Mouse (Mus musculus): ENCODE data around the gene Med16. TPM values are rescaled to one million over a fixed set of nuclear protein-coding genes. Genes with fewer than 3 reads are reported as not detected.

The Med16 gene
- polyA plus RNA-seq (2012; ENCODE audit: low replicate concordance): 45.3 and 64.9 TPM in 2 replicates

GRCm38 (mm10) chr10:79908167-79909091 is at the start of gene Med16:
TSS of gene Med16 (minus strand) at chr10:79908923.

GRCm38 (mm10) chr10:79926491-79927323 is 18.0 kb upstream of the Med16 start, which contains the start of gene Arid3a:
TSS of gene Arid3a (plus strand) at chr10:79927043.

DNA sequence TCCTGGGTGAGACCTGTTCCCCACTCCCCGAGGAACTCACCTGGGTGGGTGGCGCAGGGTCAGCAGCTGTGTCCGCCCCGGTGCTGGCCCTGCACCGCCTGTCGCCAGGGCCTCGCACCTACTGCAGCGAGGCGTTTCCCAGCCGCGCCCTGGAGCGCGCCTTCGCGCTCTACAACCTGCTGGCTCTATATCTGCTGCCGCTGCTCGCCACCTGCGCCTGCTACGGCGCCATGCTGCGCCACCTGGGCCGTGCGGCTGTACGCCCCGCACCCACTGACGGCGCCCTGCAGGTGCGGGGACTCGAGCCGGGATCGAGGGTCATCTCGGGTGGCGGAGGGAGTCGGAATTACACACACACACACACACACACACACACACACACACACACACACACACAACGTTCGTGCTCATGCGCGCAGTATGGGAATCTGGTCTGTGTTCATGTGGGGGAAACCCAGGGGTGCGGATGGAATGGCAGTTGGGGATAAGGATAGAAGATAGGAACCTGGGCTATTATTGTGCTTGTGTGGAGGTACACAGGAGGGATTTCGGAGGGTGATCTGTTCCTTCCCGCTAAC is 12.3 kb upstream of the Med16 start, which contains the start of gene R3hdm4:
R3hdm4 (minus strand) TSS at position 251 of the 578 bp plus-strand sequence.

GRCm38 (mm10) chr10:79916808-79917531 is 8.2 kb upstream of the Med16 start, which contains the start of gene Kiss1r:
TSS of gene Kiss1r (plus strand) at chr10:79916971.

DNA sequence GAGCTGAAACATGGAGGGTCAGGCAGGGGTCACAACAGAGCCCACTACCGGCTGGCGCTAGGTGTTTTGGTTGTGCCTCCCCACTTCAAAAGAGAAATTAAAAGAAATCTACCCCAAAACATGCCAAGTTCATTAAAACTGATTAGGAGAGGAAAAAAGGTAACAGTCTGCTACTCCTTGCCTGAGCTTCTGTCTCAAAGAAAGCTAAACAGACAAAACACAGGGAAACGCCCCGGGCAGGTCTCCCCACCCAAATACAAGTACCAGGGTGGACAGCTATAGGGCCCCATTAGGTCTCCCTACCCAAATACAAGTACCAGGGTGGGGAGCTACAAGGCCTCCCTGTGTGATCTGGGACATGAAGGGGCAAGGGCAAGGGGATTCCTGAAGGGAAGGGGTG is 1.8 kb upstream of the Med16 start, which contains the start of gene Gm26602:
Gm26602 (plus strand) TSS at position 301 of the 400 bp plus-strand sequence.

DNA sequence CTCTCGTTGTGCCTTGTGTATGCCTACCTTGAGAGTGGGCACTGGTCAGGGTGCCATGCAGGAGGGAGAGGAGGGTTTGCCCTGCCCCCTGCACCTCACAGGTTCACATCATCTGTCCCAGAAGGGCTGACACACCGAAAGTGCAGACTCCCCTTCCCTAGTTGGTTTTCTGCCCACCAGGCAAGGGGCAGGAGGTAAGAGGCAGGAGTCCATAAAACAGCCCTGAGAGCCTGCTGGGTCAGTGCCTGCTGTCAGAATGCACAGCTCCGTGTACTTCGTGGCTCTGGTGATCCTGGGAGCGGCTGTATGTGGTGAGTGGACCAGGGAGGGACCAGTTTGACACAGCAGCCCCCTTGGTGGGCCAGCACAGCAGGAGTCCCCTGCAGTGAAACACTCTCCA is 18.1 kb downstream of the Med16 start, which contains the start of gene Cfd:
Cfd (plus strand) TSS at position 184 of the 400 bp plus-strand sequence.

GRCm38 (mm10) chr10:79886054-79886453 is 22.7 kb downstream of the Med16 start, which contains the start of gene Elane:
TSS of gene Elane (plus strand) at chr10:79886247.

DNA sequence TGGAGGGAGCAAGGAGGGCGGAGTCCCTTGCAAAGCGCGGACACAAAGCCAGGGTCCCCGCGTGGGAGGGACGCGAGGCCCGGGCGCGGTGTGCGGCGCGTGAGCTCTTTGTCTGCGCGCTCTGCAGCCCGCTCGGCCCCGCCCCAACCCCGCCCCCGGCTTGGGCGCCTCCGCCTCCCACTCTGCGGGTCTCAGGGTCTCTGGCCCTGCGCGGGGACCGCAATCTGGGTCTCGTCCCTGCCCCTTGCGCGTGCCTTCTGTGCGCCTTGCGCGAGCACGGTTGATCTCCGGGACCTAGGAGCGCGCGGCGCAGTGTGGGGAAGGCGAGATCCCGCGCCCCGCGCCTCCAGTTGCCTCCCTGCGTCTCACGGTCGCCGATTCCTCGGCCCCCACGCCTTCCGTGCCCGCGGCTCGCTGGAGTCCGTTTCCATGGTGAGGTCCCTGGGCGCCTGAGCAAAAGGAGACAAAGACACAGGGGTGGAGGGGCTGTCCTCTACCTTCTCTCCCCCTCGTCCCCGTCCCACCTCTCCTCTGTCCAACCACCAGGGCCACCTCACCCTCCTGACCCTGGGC is 34.3 kb downstream of the Med16 start, which contains the start of the genes Prtn3 and Plppr3:
Prtn3 (plus strand) TSS at position 187 of the 573 bp plus-strand sequence.
Plppr3 (minus strand) TSS at position 345 of the 573 bp plus-strand sequence.

GRCm38 (mm10) chr10:79853860-79854795 is 54.6 kb downstream of the Med16 start, which contains the start of gene Ptbp1:
TSS of gene Ptbp1 (plus strand) at chr10:79854427.

Other genes starting within 250 kb of the Med16 start
- 0.47 and 1.1 TPM in 2 replicates for gene Madcam1, start 244.4 kb downstream of the Med16 start, polyA plus RNA-seq (2012; ENCODE audit: low replicate concordance)
- gene Tpgs1, start 239.6 kb downstream of the Med16 start, polyA plus RNA-seq (2012; ENCODE audit: low replicate concordance): 102 and 157 TPM in 2 replicates
- 189 and 251 TPM in 2 replicates for gene Cdc34, start 226.7 kb downstream of the Med16 start, polyA plus RNA-seq (2012; ENCODE audit: low replicate concordance)
- 2.7 and 3.9 TPM in 2 replicates for gene Gzmm, start 219.9 kb downstream of the Med16 start, polyA plus RNA-seq (2012; ENCODE audit: low replicate concordance)
- gene Bsg, start 204.4 kb downstream of the Med16 start, polyA plus RNA-seq (2012; ENCODE audit: low replicate concordance): 581 and 590 TPM in 2 replicates
- 0.37 and 1.3 TPM in 2 replicates for gene Hcn2, start 192.3 kb downstream of the Med16 start, polyA plus RNA-seq (2012; ENCODE audit: low replicate concordance)
- 36.7 and 50.9 TPM in 2 replicates for gene Polrmt, start 162.3 kb downstream of the Med16 start, polyA plus RNA-seq (2012; ENCODE audit: low replicate concordance)
- gene Fgf22, start 153.8 kb downstream of the Med16 start, polyA plus RNA-seq (2012; ENCODE audit: low replicate concordance): not detected in 2 replicates
- gene Rnf126, start 142.0 kb downstream of the Med16 start, polyA plus RNA-seq (2012; ENCODE audit: low replicate concordance): 177 and 359 TPM in 2 replicates
- gene Fstl3, start 131.7 kb downstream of the Med16 start, polyA plus RNA-seq (2012; ENCODE audit: low replicate concordance): 4.2 and 4.3 TPM in 2 replicates
- 0.31 and 0.33 TPM in 2 replicates for gene Prss57, start 118.0 kb downstream of the Med16 start, polyA plus RNA-seq (2012; ENCODE audit: low replicate concordance)
- 23.6 and 106 TPM in 2 replicates for gene Palm, start 115.4 kb downstream of the Med16 start, polyA plus RNA-seq (2012; ENCODE audit: low replicate concordance)
- gene Misp, start 87.9 kb downstream of the Med16 start, polyA plus RNA-seq (2012; ENCODE audit: low replicate concordance): 0.25 and 0.27 TPM in 2 replicates
- 339 and 505 TPM in 2 replicates for gene Ptbp1, start 54.5 kb downstream of the Med16 start, polyA plus RNA-seq (2012; ENCODE audit: low replicate concordance)
- gene Prtn3, start 34.4 kb downstream of the Med16 start, polyA plus RNA-seq (2012; ENCODE audit: low replicate concordance): 14.3 and 43.0 TPM in 2 replicates
- gene Plppr3, start 34.3 kb downstream of the Med16 start, polyA plus RNA-seq (2012; ENCODE audit: low replicate concordance): 0.57 and 2.3 TPM in 2 replicates
- gene Elane, start 22.7 kb downstream of the Med16 start, polyA plus RNA-seq (2012; ENCODE audit: low replicate concordance): 11.5 and 13.6 TPM in 2 replicates
- gene Cfd, start 18.1 kb downstream of the Med16 start, polyA plus RNA-seq (2012; ENCODE audit: low replicate concordance): not detected in 2 replicates
- 0.88 TPM in 1 of 2 replicates, not detected in the other for gene Gm26602, start 1.9 kb upstream of the Med16 start, polyA plus RNA-seq (2012; ENCODE audit: low replicate concordance)
- 1.2 and 3.0 TPM in 2 replicates for gene Kiss1r, start 8.0 kb upstream of the Med16 start, polyA plus RNA-seq (2012; ENCODE audit: low replicate concordance)
- gene R3hdm4, start 12.3 kb upstream of the Med16 start, polyA plus RNA-seq (2012; ENCODE audit: low replicate concordance): 194 and 217 TPM in 2 replicates
- 90.3 and 327 TPM in 2 replicates for gene Arid3a, start 18.1 kb upstream of the Med16 start, polyA plus RNA-seq (2012; ENCODE audit: low replicate concordance)
- 29.7 and 32.3 TPM in 2 replicates for gene Wdr18, start 51.2 kb upstream of the Med16 start, polyA plus RNA-seq (2012; ENCODE audit: low replicate concordance)
- gene Grin3b, start 61.8 kb upstream of the Med16 start, polyA plus RNA-seq (2012; ENCODE audit: low replicate concordance): 0.17 and 0.43 TPM in 2 replicates
- gene Tmem259, start 75.4 kb upstream of the Med16 start, polyA plus RNA-seq (2012; ENCODE audit: low replicate concordance): 311 and 927 TPM in 2 replicates
- gene Cnn2, start 79.7 kb upstream of the Med16 start, polyA plus RNA-seq (2012; ENCODE audit: low replicate concordance): 876 and 1,258 TPM in 2 replicates
- 42.0 and 76.1 TPM in 2 replicates for gene Abca7, start 87.6 kb upstream of the Med16 start, polyA plus RNA-seq (2012; ENCODE audit: low replicate concordance)
- 660 and 1,623 TPM in 2 replicates for gene Arhgap45, start 107.7 kb upstream of the Med16 start, polyA plus RNA-seq (2012; ENCODE audit: low replicate concordance)
- 68.4 and 166 TPM in 2 replicates for gene Polr2e, start 130.9 kb upstream of the Med16 start, polyA plus RNA-seq (2012; ENCODE audit: low replicate concordance)
- 298 and 797 TPM in 2 replicates for gene Gpx4, start 138.2 kb upstream of the Med16 start, polyA plus RNA-seq (2012; ENCODE audit: low replicate concordance)
- 99.1 and 152 TPM in 2 replicates for gene Sbno2, start 196.6 kb upstream of the Med16 start, polyA plus RNA-seq (2012; ENCODE audit: low replicate concordance)
- 99.1 and 132 TPM in 2 replicates for gene Stk11, start 206.9 kb upstream of the Med16 start, polyA plus RNA-seq (2012; ENCODE audit: low replicate concordance)
- 650 and 864 TPM in 2 replicates for gene Atp5d, start 229.7 kb upstream of the Med16 start, polyA plus RNA-seq (2012; ENCODE audit: low replicate concordance)
- gene Cbarp, start 231.9 kb upstream of the Med16 start, polyA plus RNA-seq (2012; ENCODE audit: low replicate concordance): 25.3 and 46.2 TPM in 2 replicates
- 365 and 523 TPM in 2 replicates for gene Midn, start 239.3 kb upstream of the Med16 start, polyA plus RNA-seq (2012; ENCODE audit: low replicate concordance)

All from hematopoietic multipotent progenitor cell, adult 10-12 weeks (in vitro differentiated cells).